Mouse (Mus musculus): ENCODE data around the gene Pak4.

The Pak4 gene

DNA sequence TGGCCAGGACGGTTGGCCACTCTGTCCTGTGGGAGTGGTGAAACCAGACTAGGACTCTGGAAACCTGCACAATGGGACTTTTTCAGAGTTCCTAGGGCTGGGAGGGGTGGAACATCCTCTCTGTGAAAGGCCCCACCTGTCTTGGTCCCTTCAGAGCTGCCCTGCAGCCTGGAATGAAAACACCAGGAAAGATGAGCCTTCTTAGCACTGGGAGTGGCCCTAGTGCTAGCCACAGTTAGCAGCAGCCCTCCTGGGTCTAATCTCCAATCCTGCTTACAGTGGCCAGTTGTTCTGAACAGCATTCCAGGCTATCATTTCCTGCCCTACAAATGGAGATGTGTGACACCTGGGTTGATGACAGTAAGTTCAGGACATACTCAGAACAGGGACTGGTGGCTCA is 6.1 kb downstream of the Pak4 start:
- peak in 1 of 2 experiments; percentile 7 for DNase-seq (ENCODE audit: low spot score in 2 of 2)

GRCm38 (mm10) chr7:28587644-28588043 is 10.3 kb downstream of the Pak4 start:
- DNase-seq (ENCODE audit: low spot score in 2 of 2), result no peak

DNA sequence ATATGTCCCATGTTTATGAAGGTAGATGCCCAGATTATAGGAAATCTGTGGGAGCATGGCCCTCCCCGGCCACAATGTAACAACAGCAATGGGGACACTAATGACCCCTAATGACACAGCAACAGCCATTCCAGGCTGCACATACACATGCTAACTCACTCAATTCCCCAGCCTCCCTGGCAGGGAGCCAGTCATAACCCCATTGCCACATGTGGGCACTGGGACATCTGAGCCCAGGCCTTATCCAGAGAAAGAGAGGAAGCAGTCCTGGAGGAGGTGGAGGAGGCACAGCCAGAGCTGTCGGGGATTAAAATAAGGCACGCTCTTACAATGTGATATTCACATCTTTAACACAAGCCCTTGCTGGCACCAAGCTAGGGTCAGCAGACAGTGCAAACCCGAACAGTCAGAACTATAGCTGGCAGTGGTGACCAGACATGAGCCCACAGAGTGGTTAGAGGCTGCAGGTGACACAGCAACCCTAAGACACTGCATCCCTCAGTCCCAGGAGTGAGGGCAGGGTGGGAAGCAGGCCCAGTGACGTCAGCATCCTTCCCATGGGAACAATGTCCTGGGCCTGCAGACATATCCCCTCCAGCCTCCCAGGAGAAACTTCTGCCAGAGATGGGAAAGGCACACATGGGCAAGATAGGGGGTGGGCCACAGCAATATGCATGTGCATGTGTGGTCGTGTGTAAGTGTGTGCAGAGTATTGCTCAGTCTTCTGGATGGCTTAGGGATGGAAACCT is 11.1 kb downstream of the Pak4 start:
- no peak for DNase-seq (ENCODE audit: low spot score in 2 of 2)

DNA sequence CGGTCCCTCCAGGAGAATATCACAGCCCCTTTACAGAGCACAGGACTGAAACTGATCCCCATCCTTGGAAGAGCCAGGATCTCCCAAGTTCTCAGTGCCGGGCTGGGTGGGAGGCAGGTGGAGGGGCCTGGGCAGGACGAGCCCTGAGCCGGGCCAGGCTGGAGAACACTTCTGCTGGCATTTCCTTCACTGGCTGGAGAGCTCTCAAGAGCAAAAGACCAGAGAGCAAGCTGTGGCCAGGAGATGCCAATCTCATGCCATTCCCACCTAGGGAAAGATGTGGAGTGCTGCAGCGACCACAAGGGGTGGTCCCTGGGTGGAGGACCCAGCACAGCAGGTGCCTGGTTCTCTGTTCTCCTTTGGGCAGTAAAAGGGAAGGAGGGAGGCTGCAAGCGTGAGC is 13.0 kb downstream of the Pak4 start:
- DNase-seq (ENCODE audit: low spot score in 2 of 2), result no peak

DNA sequence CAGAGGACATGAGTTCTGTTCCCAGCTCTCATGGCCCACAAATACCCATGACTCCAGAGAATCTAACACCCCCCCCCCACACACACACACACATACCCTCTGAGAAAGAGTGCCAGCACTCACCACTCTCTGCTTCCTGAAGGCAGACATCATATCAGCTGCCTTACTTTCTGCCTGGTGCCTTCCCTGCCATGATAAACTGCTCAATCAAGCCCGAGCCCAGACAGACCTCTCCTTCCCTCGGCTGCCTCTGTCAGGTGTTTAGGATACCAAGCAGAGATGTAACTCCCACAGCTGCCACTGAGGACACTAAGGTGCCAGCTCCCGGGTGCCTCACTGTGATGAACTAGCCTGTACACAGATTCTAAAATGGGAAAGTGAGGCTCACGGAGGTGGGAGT is 13.5 kb downstream of the Pak4 start:
- peak in 1 of 2 experiments; percentile 17 for DNase-seq (ENCODE audit: low spot score in 2 of 2)

DNA sequence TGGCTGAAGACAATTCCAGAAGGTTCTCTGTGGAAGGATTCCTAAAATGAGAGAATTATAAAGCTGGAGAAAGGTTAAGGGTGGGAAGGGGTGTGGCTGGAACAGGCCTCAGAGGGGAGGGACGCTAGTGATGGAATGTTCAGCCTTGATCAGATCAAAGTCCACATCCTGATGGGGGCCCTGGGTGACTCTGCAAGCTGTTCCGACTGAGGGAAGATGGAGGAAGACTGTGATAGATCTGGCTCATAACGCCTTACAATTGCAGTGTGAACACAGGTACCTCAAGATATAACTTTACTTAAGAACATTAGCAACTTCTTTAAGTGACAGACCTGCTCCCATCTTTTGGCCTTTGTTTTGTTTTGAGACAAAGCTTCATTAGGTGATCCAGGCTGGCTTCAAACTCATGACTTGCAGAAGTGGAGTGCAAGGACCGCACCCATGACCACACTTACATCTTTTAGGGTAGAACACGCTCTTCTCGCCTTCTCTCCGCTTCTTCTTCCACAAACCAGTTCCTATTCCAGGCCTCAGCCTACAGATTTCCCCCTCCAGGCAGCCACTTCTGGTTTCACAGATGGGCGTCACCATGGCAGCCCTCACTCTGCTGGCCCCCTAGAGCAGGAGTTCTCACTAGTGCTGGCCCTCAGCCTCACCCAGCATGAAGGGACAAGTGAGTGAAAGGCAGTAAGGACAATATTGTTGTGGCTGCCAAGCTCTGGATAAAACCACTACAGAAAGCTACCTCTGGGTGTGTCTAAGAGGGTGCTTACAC is 14.2 kb downstream of the Pak4 start:
- peak; percentile 38 to 41 for DNase-seq (ENCODE audit: low spot score in 2 of 2)

- DNase-seq (ENCODE audit: low spot score in 2 of 2), result peak in 1 of 2 experiments; percentile 15
Measured at GRCm38 (mm10) chr7:28582841-28583240, 15.1 kb downstream of the Pak4 start.

- peak in 1 of 2 experiments; percentile 65 for DNase-seq (ENCODE audit: low spot score in 2 of 2)
Measured at GRCm38 (mm10) chr7:28581721-28582120, 16.3 kb downstream of the Pak4 start.

- no peak for DNase-seq (ENCODE audit: low spot score in 2 of 2)
Measured at GRCm38 (mm10) chr7:28579826-28580225, 18.2 kb downstream of the Pak4 start.

DNA sequence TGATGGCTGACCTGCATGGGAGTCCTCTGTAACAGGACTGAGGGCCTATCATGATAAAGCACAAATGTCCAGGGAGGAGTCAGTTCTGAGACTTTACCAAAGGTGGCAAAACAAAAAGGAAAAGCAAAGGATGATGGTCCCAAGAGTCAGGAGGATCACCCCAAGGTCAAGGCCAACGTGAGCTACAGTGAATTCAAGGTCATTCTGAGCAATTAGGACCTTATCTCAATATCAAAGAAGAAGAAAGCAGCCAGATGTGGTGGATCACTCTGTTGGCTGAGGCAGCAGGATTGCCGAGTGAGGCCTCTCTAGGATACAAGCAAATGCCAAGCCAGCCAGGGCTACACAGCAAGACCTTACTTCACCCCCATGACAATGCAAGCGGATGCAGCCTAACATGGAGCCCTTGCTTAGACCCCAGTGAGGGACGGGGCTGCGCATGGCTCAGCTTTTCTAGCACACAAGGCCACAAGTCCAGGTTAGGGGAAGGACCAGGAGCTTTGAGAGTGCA is 19.4 kb downstream of the Pak4 start:
- DNase-seq (ENCODE audit: low spot score in 2 of 2), result no peak

GRCm38 (mm10) chr7:28577826-28578542 is 20.0 kb downstream of the Pak4 start:
- no peak for DNase-seq (ENCODE audit: low spot score in 2 of 2)

GRCm38 (mm10) chr7:28576271-28576914 is 21.6 kb downstream of the Pak4 start:
- peak in 1 of 2 experiments; percentile 51 for DNase-seq (ENCODE audit: low spot score in 2 of 2)

DNA sequence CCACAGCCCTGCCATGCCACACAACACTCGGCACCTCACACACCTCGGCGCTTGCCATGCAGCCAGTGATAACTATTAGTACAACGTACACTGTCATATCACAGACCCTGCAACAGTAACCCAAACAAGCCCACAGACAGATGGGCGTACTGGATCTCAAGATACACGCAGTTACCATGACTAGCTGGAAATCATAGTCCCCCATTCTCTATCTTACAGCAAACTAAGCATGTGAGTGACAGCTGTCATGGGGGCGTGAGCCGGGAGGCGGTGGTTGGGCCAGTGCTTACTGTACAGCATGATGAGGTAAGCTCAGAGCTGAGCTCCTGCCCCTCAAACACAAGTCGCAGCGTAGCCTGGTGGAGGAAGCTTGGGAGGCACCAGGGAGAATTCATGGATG is 22.4 kb downstream of the Pak4 start:
- DNase-seq (ENCODE audit: low spot score in 2 of 2), result no peak

DNA sequence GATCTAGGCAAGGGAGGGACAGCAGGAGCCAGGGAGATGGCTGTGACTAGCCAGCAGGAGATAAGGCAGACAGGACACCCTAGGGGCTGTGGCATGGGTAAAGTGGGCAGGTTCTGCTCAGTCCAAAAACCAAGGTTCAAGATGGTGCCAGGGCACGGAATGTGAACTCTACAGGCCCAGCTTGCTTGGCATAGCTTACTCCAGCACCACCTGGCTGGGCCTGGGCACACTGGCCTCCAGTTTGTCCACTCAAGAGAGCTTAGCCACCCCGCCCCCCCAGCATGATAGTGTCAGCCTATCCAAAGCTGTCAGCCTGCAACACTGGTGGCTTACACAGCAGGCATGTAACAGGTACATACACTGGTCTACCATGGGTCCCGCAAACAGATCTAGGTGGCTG is 24.7 kb downstream of the Pak4 start:
- DNase-seq (ENCODE audit: low spot score in 2 of 2), result no peak

DNA sequence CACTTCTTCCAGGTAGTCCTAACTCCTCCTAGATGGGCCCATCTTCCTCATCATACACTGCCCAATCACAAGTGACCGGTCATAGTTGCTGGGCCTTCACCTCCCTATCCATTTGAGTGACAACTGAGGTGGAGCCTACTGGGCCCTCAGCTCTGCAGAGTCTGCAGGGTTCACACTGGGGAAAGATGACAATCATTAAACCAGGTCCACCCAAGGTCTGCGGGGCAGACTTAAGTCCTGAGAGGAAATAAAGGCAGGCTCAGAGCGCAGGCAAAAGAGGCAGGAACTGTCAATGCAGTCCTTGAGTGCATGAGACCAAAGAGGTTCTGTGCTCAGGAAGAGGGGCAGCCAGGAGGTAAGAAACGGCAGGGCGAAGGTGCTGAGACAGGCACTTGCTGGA is 25.3 kb downstream of the Pak4 start:
- DNase-seq (ENCODE audit: low spot score in 2 of 2), result no peak

- no peak for DNase-seq (ENCODE audit: low spot score in 2 of 2)
Measured at GRCm38 (mm10) chr7:28570982-28571682, 26.9 kb downstream of the Pak4 start.

DNA sequence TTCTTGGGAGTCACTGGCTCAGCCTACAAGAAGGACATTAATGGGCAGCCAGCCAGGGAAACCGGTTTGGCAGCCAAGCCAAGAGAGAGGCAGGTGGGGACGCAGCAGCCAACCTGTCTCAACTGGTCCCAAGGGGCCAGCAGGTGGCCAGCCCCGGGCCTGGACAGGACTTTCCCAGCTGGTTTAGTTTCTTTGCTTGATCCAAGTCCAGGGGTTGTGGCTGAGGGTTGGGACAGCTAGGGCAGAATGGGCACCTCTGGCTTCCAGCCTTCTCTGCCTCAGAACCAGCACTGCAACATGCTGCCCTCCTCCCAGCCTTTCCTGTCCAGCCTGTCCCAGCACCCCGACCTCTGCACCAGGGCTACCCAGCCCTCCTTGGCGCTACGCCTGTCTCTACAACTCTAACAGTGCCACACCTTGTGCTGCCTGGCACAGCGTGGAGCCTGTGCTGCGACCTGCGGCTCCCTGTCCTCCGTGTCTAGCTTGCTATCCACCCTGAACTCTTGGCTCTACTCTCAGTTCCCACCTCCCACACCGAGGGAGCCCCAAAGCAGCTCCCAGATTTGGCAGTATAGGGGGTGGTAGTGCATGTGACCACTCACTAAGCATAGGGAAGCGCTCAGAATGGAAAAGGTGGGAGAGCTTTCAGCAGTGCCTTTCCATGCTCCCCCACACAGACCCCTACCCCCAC is 27.5 kb downstream of the Pak4 start:
- DNase-seq (ENCODE audit: low spot score in 2 of 2), result no peak

- peak; percentile 61 to 79 for DNase-seq (ENCODE audit: low spot score in 2 of 2)
Measured at GRCm38 (mm10) chr7:28568253-28568652, 29.7 kb downstream of the Pak4 start.

- DNase-seq (ENCODE audit: low spot score in 2 of 2), result no peak
Measured at GRCm38 (mm10) chr7:28567539-28567938, 30.4 kb downstream of the Pak4 start.

DNA sequence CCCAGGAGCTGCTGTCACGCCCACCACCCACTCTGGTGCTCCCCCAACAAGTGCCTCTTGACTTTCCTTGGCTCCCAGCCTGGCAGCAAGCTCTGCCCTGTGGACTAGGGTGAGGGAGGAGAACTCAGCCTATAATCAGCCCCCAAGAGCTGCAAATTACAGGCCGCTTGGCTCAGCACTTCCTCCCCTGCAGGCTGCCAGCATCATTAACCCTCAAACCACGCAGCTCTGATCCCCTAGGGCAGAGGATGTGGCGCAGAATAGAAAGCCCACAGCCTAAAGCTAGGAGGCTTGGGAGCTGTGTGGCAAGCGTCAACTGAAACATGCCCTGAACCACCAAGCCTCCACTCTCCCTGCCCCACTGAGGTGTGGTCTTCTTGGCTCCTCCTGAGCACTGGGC is 32.6 kb downstream of the Pak4 start:
- no peak for DNase-seq (ENCODE audit: low spot score in 2 of 2)

DNA sequence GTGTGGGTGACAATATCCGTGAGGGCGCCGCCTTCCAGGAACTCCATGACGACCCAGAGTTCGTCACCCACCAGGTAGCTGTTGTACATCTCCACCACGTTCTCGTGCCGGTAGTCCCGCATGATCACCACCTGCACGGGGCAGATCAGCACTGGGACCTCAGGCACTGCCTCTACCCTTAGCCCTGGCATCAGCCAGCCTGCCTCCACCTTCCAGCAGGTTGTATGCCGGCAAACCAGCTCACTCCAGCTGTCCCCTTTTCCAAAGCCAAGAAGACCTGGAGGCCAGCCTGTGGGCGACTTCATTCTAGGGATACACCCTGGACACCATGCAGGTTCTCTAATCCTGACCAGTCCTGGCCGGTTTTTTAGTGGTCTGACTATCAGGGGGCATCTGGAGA is 35.0 kb downstream of the Pak4 start:
- no peak for DNase-seq (ENCODE audit: low spot score in 2 of 2)

Measured in spleen, postnatal 10 days (tissue).